Mouse (Mus musculus) hindbrain, embryonic 11.5 days (tissue): ENCODE results near the gene Stab1. TPM values are rescaled to one million over a fixed set of nuclear protein-coding genes. Genes with fewer than 3 reads are reported as not detected.

Source experiments
- ATAC-seq: fragments of 200-750 bp; cut with Nextera tagmentation; 2 replicates; pipeline ENCODE4 v1.8.0; 2017; ENCODE audit warnings: mild to moderate bottlenecking, moderate TSS enrichment, moderate library complexity; ENCODE audit not compliant: low FRiP score
- DNase-seq: peaks from one replicate; pipeline ENCODE4 v3.0.0-alpha.2; 2015; ENCODE audit warnings: low spot score
- H3K27ac ChIP-seq: fragments of 300-500 bp; sonication (generic); 2 replicates; pipeline ENCODE4 v1.5.1; 2014; ENCODE audit warnings: mild to moderate bottlenecking, low read depth, low read length
- H3K27me3 ChIP-seq: fragments of 300-500 bp; sonication (generic); 2 replicates; pipeline ENCODE4 v1.6.1; 2014; ENCODE audit warnings: mild to moderate bottlenecking, low read length, moderate library complexity, mixed read lengths; ENCODE audit not compliant: control insufficient read depth, insufficient read depth
- H3K36me3 ChIP-seq: fragments of 300-500 bp; sonication (generic); 2 replicates; pipeline ENCODE4 v1.6.1; 2014; ENCODE audit warnings: mild to moderate bottlenecking, low read length, moderate library complexity, mixed read lengths; ENCODE audit not compliant: control insufficient read depth, insufficient read depth
- H3K4me1 ChIP-seq: fragments of 300-500 bp; sonication (generic); replicated peaks from 2 replicates; pipeline ENCODE4 v1.6.1; 2014; ENCODE audit warnings: low read length, mixed read lengths; ENCODE audit not compliant: control insufficient read depth, insufficient read depth
- H3K4me2 ChIP-seq: fragments of 300-500 bp; sonication (generic); replicated peaks from 2 replicates; pipeline ENCODE4 v1.6.1; 2014; ENCODE audit warnings: mild to moderate bottlenecking, low read depth, low read length
- H3K4me3 ChIP-seq: fragments of 300-500 bp; sonication (generic); 2 replicates; pipeline ENCODE4 v1.5.1; 2014; ENCODE audit warnings: low read depth, low read length
- H3K9ac ChIP-seq: fragments of 300-500 bp; sonication (generic); 2 replicates; pipeline ENCODE4 v1.6.1; 2014; ENCODE audit warnings: low read depth, low read length
- H3K9me3 ChIP-seq: fragments of 300-500 bp; sonication (generic); 2 replicates; pipeline ENCODE4 v1.6.1; 2016; ENCODE audit warnings: low read length; ENCODE audit not compliant: control insufficient read depth
- WGBS: fragments of 180-500 bp; shearing (Covaris S2); extraction: QIAGEN DNeasy Blood & Tissue Kit; methylation state at CpG from one replicate; pipeline ENCODE4 v1.1.7; 2014; 5-methylcytosine and 5-hydroxymethylcytosine counted together
- polyA plus RNA-seq: library from polyadenylated mRNA; unstranded; fragments of >200 nt; fragmentation: Nextera tagmentation; extraction: Ambion mirVana; gene quantifications from 2 replicates; pipeline ENCODE4 v1.2.1, GENCODE M21; 2014

The Stab1 gene
- polyA plus RNA-seq, 1 experiment from 2014 or later, result 25.5 TPM

- Histone ChIP-seq H3K27ac (peak within 1 kb of the TSS; percentile 51), H3K9me3 (no peaks in the 10 kb centered on the region), H3K36me3 (no peaks in the 10 kb centered on the region), H3K4me3 (peak within 1 kb of the TSS; percentile 68), H3K4me2 (peak within 1 kb of the TSS; percentile 80), H3K4me1 (0 out of 2 replicates have a peak, but pooled peaks cover 9% of the 10 kb centered on the region), H3K27me3 (no peaks in the 10 kb centered on the region), H3K9ac (peak within 1 kb of the TSS; percentile 79)
- under 1% methylated on average over 33 of the region's 33 CpGs for WGBS
- ATAC-seq, result peak; percentile 92
- peak; percentile 100 for DNase-seq
Measured at GRCm38 (mm10) chr14:31128826-31129219, 39.6 kb downstream of the Stab1 start, which contains the start of gene Smim4. TSS of gene Smim4 (minus strand) at chr14:31128956.

GRCm38 (mm10) chr14:31128101-31128825 lies 40.2 kb downstream of the Stab1 start:
- no peaks in the 10 kb centered on the region for H3K9me3 ChIP-seq
- no peaks in the 10 kb centered on the region for H3K27me3 ChIP-seq
- peak overlapping the region; percentile 68 for H3K4me3 ChIP-seq
- no peaks in the 10 kb centered on the region for H3K36me3 ChIP-seq
- 3% methylated on average over 23 of the region's 23 CpGs for WGBS
- DNase-seq (peak; percentile 63), ATAC-seq (no peak)
- H3K4me1 ChIP-seq, result 0 out of 2 replicates have a peak, but pooled peaks cover 9% of the 10 kb centered on the region
- peak overlapping the region; percentile 51 for H3K27ac ChIP-seq
- peak overlapping the region; percentile 79 for H3K9ac ChIP-seq
- H3K4me2 ChIP-seq, result peak overlapping the region; percentile 80

DNA sequence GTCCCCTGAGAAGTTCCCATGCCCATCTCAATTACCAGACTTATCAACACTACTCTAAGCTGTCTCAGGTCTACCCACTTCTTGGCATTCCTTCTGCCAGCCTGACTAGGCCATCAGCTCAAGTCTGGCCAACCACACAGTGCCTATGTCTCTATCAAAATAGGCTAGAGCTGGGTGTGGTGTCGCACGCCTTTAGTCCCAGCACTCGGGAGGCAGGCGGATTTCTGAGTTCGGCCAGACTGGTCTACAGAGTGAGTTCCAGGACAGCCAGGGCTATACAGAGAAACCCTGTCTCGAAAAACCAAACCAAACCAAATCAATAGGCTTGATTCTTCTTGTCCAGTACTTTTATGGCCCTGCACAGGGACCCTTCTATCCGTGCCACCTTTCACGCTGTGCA lies 41.6 kb downstream of the Stab1 start:
- DNase-seq, result no peak
- Histone ChIP-seq H3K4me2 (peak overlapping the region; percentile 11; the same call in 1 of the 2 replicates), H3K27ac (no peak overlapping the region), H3K9me3 (no peaks in the 10 kb centered on the region), H3K9ac (no peak overlapping the region), H3K27me3 (no peaks in the 10 kb centered on the region), H3K4me3 (no peak overlapping the region), H3K4me1 (0 out of 2 replicates have a peak, but pooled peaks cover 3% of the 10 kb centered on the region), H3K36me3 (no peaks in the 10 kb centered on the region)
- ATAC-seq, result no peak
- 96% methylated on average over 8 of the region's 8 CpGs for WGBS

DNA sequence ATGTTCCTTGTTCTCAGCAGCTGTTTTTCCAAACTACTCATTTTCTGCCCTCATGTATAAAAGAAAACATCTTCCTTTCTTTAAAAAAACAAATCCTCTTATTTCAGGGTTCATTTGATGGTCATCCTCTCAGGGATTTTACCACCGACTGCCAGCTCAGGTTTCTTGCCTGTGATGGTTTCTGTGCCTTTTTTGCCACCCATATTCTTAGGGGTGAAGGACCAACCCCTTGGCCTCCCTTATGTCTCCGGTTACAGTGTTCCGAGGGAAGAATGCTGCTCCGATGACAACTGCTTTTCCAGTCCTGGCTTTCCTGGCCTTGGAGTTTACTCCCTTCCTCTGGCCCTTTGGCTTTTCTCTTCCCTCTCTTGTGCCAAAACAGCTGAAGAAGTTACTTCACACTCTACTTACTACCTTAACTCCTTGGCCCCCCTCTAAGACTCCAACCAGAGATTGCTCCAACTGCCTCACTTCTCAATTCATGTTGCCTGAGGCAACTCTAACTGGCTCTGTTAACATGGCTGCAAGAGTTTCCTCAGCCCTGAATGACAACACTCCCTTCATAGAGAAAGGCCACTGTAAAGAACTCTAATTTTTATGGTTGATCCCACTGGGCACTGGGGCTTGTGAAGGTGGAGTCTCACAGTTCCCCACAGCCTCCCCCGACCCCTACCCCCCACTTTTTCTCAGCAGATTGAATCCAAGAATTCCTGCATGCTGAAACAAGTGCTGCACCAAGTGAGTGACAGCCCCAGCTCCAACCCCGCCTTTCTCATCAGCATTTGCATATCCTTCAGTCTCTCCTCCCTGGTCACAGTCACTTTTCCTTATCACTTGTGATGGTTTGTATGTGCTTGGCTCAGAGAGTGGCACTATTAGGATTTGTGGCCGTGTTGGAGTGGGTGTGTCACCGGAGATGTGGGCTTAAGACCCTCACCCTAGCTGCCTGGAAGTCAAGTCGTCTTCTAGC lies 43.0 kb downstream of the Stab1 start:
- no peak overlapping the region for H3K9ac ChIP-seq
- H3K4me2 ChIP-seq, result no peak overlapping the region
- no peak overlapping the region for H3K4me3 ChIP-seq
- no peak for DNase-seq
- H3K27ac ChIP-seq, result peak overlapping the region; percentile 45; the same call in 1 of the 2 replicates
- H3K9me3 ChIP-seq, result no peaks in the 10 kb centered on the region
- H3K27me3 ChIP-seq, result no peaks in the 10 kb centered on the region
- WGBS, result 71% methylated on average over 9 of the region's 9 CpGs
- H3K4me1 ChIP-seq, result 0 out of 2 replicates have a peak, but pooled peaks cover 1% of the 10 kb centered on the region
- no peak for ATAC-seq
- H3K36me3 ChIP-seq, result 0 out of 2 replicates have a peak, but pooled peaks cover 2% of the 10 kb centered on the region

- Histone ChIP-seq H3K36me3 (peaks cover 5% of the 10 kb centered on the region; the same call in 1 of the 2 replicates), H3K4me1 (no peaks in the 10 kb centered on the region), H3K4me2 (no peak overlapping the region), H3K27me3 (no peaks in the 10 kb centered on the region), H3K27ac (no peak overlapping the region), H3K9ac (no peak overlapping the region), H3K9me3 (no peaks in the 10 kb centered on the region), H3K4me3 (no peak overlapping the region)
- ATAC-seq, result no peak
- WGBS, result 83% methylated on average over 2 of the region's 2 CpGs
- DNase-seq, result no peak
Measured at GRCm38 (mm10) chr14:31115522-31115921, 52.9 kb downstream of the Stab1 start.

GRCm38 (mm10) chr14:31114011-31114410 lies 54.4 kb downstream of the Stab1 start:
- no peak overlapping the region for H3K4me3 ChIP-seq
- H3K4me2 ChIP-seq, result no peak overlapping the region
- H3K9ac ChIP-seq, result no peak overlapping the region
- H3K27me3 ChIP-seq, result no peaks in the 10 kb centered on the region
- H3K9me3 ChIP-seq, result no peaks in the 10 kb centered on the region
- H3K36me3 ChIP-seq, result peaks cover 12% of the 10 kb centered on the region
- no peak overlapping the region for H3K27ac ChIP-seq
- 86% methylated on average over 3 of the region's 3 CpGs for WGBS
- H3K4me1 ChIP-seq, result no peaks in the 10 kb centered on the region
- ATAC-seq (no peak), DNase-seq (no peak)

- DNase-seq (no peak), ATAC-seq (no peak)
- H3K4me1 ChIP-seq, result no peaks in the 10 kb centered on the region
- no peak overlapping the region for H3K27ac ChIP-seq
- H3K4me3 ChIP-seq, result no peak overlapping the region
- H3K27me3 ChIP-seq, result no peaks in the 10 kb centered on the region
- WGBS, result 88% methylated on average over 5 of the region's 5 CpGs
- peaks cover 9% of the 10 kb centered on the region; the same call in 1 of the 2 replicates for H3K36me3 ChIP-seq
- H3K9me3 ChIP-seq, result no peaks in the 10 kb centered on the region
- no peak overlapping the region for H3K4me2 ChIP-seq
- H3K9ac ChIP-seq, result no peak overlapping the region
Measured at GRCm38 (mm10) chr14:31112187-31112586, 56.3 kb downstream of the Stab1 start.

- Histone ChIP-seq H3K4me1 (no peaks in the 10 kb centered on the region), H3K9me3 (no peaks in the 10 kb centered on the region), H3K27me3 (no peaks in the 10 kb centered on the region), H3K36me3 (peaks cover 12% of the 10 kb centered on the region; the same call in 1 of the 2 replicates), H3K9ac (no peak overlapping the region), H3K27ac (no peak overlapping the region), H3K4me3 (no peak overlapping the region), H3K4me2 (no peak overlapping the region)
- ATAC-seq, result no peak
- DNase-seq, result no peak
- 85% methylated on average over 3 of the region's 3 CpGs for WGBS
Measured at GRCm38 (mm10) chr14:31110613-31111012, 57.8 kb downstream of the Stab1 start.
